Comparison of ENCODE assay signal across 8 mouse cellular contexts in genomic region chr3:58416726-58417437, GRCm38 (mm10). TPM values are rescaled to one million over a fixed set of nuclear protein-coding genes. Genes with fewer than 3 reads are reported as not detected.
DNase-seq lines count a peak whose midpoint lies in the region; ATAC-seq lines count a peak whose summit lies in the region.

No protein-coding gene starts in this region.

- H3K4me2 ChIP-seq in hindbrain, embryonic 12.5 days (replicated peaks), result peak overlapping the region; percentile 96

- peak; percentile 64 for DNase-seq in Muller cell, postnatal 12 days (ENCODE audit: inconsistent ontology term)
- DNase-seq in cerebellum, adult 9-11 months, result peak; percentile 61
- DNase-seq in frontal cortex, postnatal 10 days (ENCODE audit: low spot score in 2 of 2), result peak; percentile 43 to 52
- peak; percentile 43 to 51 for DNase-seq in layer of hippocampus, postnatal 36 days
- peak; percentile 27 for DNase-seq in lung, postnatal 25 days (ENCODE audit: low spot score)
- DNase-seq in retina, adult 2 months (ENCODE audit: low read depth, low spot score), result peak; percentile 6
- peak; percentile 68 for DNase-seq in thymus, postnatal 4 days

- H3K4me3 ChIP-seq in hindbrain, embryonic 12.5 days, result peak overlapping the region; percentile 96

- ATAC-seq in hindbrain, embryonic 12.5 days (ENCODE audit: low FRiP score), result peak; percentile 42

- H3K36me3 ChIP-seq in hindbrain, embryonic 12.5 days, result no peaks in the 10 kb centered on the region

- H3K9me3 ChIP-seq in hindbrain, embryonic 12.5 days (replicated peaks), result no peaks in the 10 kb centered on the region

- peak overlapping the region; percentile 99 for H3K9ac ChIP-seq in hindbrain, embryonic 12.5 days

- H3K4me1 ChIP-seq in hindbrain, embryonic 12.5 days, result peaks cover 21% of the 10 kb centered on the region

- under 1% methylated on average over 39 of the region's 39 CpGs for WGBS in hindbrain, embryonic 12.5 days

- no peaks in the 10 kb centered on the region for H3K27me3 ChIP-seq in hindbrain, embryonic 12.5 days

- H3K27ac ChIP-seq in hindbrain, embryonic 12.5 days, result peak overlapping the region; percentile 99

RNA-seq across cellular contexts. Expression of gene Tsc22d2, which starts 2.4 kb away (rescaled TPM):
- polyA plus RNA-seq in hindbrain, embryonic 12.5 days (2016; fragmentation: Nextera tagmentation; extraction: Ambion mirVana), result 17.0 and 18.9 TPM in 2 replicates
- 10 to 100 TPM; 40.0 to 44.7 TPM for total RNA-seq in layer of hippocampus, postnatal 36 days (2021)

Comparison
In these comparisons a context has a peak if more than half of its experiments do, and no peak if none do; other contexts are left out.
1. Peak in every context shown above with its lines: DNase-seq, ATAC-seq, H3K4me3 ChIP-seq and H3K27ac ChIP-seq.
2. DNase-seq: peak in every context shown above with its lines; median percentile 68 in thymus, postnatal 4 days; 64 in Muller cell, postnatal 12 days; 61 in cerebellum, adult 9-11 months; 48 in frontal cortex, postnatal 10 days; 47 in layer of hippocampus, postnatal 36 days; 27 in lung, postnatal 25 days; 6 in retina, adult 2 months.